Mouse (Mus musculus) spleen, postnatal 4 days (tissue): ENCODE measurements around the gene Cxcl2.
A peak's percentile ranks its signal among the peaks of the same experiment; 100 is the strongest.

Experiments used
- DNase-seq, 2 experiments: peaks; one replicate each; pipeline ENCODE4 v3.0.0; 2022; ENCODE audit warnings: low spot score in 2 of 2

Gene Cxcl2

DNA sequence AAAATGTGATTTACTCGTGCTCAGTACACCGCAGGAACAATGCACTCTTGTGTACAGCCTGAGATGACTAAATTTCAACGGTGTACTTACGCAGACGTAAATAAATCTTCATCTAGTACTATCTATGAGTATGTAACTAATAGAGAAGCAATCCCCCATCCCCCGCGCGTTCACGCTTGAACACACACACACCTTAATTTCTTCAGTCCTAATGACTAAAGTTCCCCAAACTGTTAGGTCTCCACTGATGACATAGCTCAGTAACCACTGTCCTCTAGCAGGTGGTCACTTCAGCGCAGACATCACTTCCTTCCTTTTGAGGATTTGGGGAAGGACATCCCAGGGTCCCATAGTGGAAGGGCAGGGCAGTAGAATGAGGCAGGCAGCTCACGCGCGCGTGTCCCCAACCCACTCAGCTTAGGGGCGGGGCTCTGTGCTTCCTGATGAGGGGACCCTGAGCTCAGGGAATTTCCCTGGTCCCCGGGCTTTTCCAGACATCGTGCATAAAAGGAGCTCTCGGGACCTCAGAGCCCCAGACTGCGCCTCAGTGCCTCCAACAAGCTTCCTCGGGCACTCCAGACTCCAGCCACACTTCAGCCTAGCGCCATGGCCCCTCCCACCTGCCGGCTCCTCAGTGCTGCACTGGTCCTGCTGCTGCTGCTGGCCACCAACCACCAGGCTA is at the start of gene Cxcl2:
TSS of gene Cxcl2 (plus strand) at position 533 of the 682 bp plus-strand sequence.
- DNase-seq = peak in 1 of 2 experiments; percentile 59

DNA sequence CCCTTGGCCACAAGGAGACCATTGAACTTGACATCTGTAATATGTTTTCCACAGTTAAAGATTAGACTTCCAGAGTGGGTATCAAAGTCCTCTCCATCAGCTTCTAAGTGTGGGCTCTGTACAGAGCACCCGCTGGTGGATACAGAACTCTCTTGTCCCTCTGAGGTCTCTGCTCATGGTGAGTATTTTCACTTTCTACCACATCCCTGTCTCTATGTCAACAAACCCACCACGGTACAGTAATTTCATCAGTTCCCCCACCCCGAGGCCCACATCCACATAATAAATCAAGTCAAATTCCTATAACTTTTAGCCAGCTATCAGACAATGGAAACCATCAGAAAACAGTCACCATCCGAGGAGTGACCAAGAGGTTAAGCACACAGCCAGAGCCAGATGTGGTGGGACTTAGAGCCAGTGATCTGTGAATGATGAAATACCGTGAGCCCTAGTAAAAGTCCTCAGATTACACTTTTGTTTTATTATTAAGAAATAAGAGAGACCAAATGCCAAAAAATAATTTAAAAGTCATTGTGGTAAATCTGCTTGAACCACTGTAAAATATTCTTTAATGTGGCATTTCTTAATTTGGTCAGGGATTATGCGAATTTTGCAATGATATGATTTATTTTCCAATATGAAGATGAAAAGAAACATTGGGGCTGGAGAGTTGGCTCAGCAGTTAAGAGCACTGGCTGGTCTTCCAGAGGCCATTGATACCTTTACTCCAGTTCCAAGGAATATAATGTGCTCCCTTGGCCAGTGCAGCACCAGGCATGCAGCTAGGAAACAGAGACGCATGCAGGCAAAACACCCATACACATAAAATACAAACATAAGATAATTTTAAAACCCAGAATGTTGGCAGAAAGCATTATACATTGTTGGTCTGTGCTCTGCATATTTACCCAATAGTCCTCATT is 48.1 kb upstream of the Cxcl2 start:
- DNase-seq = no peak

- no peak for DNase-seq
Measured at GRCm38 (mm10) chr5:90857463-90857862, 46.2 kb upstream of the Cxcl2 start.

GRCm38 (mm10) chr5:90858429-90858828 is 45.2 kb upstream of the Cxcl2 start:
- DNase-seq = no peak

GRCm38 (mm10) chr5:90859031-90859430 is 44.6 kb upstream of the Cxcl2 start:
- DNase-seq = no peak

DNA sequence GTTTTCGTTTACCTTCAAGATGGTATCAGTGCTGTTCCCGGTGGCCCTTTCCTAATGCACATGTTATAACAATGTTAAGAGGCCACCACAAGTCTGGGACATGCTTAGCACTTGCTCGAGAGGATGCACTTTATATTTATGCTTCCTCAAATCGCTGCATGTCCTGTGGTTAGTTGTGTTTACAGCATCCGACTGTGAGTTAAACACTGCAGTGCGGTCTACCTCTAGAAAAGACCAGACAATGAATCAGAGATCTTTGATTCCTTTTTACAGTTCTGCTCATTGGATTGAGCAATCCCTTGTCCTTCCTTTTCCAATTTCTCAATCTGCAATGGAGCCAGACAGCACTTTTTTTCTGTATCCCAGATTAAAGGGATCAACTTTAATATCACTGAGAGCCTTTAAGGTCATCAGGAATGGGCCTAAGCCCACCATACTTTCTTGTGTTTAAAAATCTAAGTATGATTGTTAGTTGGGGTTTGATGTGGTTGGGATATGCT is 41.7 kb upstream of the Cxcl2 start:
- no peak for DNase-seq

DNA sequence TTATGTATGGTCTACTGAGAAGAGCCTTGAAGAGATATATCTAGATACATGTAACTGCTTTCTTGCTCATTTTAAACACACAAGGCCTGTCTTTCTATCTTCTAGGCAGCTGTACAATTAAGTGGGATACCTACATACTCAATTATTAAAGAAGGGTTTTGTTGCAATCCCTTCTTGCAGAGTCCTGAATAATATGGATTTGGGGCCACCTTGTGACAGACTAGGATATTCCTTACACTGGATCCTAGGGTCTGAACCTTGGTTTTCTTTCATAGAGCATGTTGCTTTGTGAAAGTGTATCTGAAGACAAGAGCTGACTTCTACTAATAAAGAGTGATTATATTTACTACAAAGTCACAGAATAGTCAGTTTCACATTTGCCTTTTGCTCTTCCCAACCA is 36.9 kb upstream of the Cxcl2 start:
- no peak for DNase-seq

DNA sequence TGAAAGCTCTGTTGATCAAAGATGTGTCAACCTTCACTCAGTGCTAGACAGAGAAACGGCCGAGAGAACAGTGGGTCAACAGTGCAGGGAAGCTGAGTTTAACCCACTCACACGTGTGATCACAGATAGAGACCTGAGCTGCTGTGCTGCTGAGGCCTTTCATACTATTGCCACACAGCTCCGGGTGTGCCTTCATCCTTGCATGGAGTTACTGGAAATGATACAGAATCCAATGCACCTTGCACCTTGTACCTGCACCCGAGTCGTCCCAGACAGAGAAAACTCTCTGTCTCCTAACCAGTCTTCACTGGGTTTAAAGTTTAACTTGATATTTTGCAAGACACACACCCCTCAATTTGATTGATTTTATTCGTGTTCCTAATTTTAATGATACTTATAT is 31.3 kb upstream of the Cxcl2 start:
- no peak for DNase-seq

- DNase-seq = no peak
Measured at GRCm38 (mm10) chr5:90876045-90876444, 27.6 kb upstream of the Cxcl2 start.

DNA sequence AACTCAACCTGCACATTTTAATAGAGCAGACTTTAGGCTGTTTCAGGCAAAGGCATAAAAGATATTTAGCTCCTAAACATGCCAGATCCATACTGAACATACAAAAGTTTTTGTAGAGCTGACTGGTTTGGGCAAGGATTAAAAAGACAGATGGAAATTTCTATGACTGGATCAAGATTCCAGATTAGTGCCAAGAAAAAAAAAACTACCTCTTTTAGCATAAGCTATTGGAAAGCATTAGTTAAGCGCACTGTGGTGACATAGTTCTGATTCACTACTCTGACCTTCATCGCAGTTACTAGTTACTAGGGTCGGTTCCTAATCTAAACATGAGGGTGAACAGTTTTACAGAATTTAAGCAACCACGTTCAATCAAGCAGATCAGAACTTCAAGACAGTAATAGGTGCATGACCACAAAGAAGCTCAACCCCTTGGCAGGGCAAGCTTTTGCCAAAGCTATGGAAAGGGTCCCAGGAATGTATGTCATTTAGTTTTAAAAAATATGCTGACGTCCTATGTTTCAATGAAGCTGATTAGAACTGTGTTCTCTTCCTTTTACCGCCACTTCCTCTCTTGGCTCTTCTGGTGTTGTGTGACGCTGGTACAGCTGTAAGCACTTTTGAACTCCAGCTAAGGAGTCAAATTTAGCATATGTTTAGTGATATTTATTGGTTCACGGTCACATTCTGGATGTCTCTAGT is 27.0 kb upstream of the Cxcl2 start:
- DNase-seq = no peak

GRCm38 (mm10) chr5:90877173-90877512 is 26.5 kb upstream of the Cxcl2 start:
- no peak for DNase-seq

DNA sequence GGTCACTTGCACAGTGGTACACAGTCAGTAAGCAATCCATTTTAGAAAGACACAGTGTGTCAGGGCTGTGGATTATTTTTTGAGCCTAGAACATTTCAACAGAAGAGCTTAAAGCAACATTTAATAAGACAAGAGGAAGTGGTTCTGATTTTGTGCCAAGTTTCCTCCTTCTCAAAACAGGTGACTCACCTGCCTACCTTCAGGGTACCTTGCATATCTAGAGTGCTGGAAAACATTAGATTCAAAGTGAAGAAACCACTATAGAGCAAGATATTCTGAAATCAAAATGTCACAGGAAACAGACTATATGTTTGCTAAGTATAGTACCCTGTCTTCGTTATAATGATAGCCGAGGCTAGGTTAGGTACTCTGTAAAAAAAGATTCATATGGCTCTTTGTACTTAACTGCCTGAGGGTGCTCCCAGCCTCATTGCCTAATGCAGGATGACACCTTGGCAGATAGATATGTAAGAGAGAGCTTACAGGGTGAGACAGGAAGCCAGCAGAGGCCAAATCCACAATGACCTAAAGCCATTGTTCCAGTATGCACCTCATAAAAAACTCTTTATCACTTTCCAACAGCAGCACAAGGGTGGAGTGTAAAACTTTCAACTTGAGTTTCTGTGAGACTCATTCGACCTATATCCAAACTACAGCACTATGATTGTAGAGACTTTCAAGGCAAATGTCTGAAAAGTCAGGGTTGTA is 24.2 kb upstream of the Cxcl2 start:
- no peak for DNase-seq

DNA sequence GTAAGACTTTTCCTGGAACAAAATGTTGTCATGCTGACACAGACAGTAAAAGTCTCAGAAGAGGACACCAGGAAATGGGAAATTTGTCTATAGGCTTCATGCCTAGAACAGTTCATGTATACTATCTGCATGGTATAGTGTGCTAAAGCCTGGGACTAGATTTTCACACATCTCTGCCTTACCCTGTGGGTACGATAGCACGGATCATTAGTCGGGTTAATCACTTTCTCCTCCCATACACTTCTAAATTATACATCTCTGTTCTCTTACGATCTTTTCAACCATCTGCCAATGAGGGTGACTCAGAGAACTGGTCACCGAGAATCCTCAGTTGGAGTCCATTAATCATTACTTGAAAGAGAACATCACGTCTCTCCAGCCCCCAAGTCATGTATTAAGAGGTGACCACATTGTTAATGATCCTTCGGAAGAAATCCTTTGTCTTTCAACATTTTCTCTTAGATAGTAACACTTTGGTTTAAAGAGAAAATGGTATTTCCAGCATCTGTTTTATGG is 23.3 kb upstream of the Cxcl2 start:
- DNase-seq = no peak

DNA sequence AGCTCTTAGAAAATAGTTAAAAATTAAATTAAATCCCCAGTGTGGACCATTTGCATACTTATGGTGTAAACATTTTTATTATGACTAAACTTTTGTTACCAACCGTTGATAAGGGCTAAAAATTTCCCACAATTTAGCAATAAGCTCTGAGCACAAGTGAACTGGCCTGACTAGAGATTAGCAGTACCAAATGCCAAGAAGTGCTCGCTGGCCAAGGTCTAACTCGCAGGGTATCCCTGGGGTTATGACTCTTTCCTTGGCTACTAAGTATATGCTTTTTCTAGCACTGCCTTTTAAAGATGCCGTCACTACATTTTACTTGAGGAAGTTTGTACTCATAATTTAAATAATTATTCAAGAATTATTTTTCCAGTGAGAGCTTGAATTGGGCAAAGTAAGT is 22.6 kb upstream of the Cxcl2 start:
- no peak for DNase-seq

- no peak for DNase-seq
Measured at GRCm38 (mm10) chr5:90881682-90882081, 22.0 kb upstream of the Cxcl2 start.

DNA sequence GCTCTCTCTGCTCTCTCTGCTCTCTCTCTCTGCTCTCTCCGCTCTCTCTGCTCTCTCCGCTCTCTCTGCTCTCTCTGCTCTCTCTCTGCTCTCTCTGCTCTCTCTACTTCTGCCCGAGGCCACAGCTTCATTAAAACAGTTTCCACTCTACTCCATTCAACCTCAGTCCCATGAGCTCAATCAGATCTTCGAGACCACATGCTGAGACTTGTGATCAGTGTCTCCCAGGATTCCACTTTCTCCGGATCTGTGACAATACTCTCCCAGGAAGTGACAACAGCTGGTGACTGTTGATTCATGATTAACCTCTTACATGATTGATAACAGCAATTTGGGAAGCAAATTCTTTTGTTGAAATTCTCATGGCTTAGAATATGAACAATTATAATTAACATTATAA is 21.5 kb upstream of the Cxcl2 start:
- no peak for DNase-seq

DNA sequence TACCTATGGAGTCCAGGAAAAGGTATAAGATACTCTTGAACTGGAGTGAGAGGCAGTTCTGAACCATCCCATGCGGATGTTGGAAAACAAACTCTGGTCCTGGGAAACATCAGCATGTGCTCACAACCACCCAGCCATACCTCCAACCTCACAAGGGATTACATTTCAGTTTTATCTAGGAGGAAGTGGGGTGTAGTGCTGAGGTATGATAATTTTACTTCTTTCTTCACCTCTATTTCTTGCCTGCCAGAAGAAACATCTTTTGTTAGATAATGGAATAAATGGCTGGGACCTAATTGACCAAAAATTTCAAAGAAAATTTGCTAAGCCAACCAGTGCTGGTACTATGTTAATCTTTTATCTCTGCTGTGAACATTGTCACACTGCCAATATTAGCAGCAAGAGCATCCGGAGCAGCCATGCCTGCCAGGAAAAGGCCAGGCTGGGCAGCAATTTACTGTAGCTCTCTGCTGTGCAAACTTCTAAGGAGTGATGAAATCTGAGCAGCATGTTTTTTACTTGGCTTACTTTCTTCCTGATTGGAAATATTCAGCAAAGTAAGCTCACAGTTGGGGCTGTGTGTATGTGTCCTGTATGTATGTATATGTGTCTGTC is 18.9 kb upstream of the Cxcl2 start:
- no peak for DNase-seq

GRCm38 (mm10) chr5:90888661-90889060 is 15.0 kb upstream of the Cxcl2 start:
- no peak for DNase-seq

GRCm38 (mm10) chr5:90890519-90891463 is 12.9 kb upstream of the Cxcl2 start, which contains the start of gene Cxcl1:
Cxcl1 (plus strand) TSS chr5:90891241.
- DNase-seq = peak in 1 of 2 experiments; percentile 57

GRCm38 (mm10) chr5:90891464-90891813 is 12.2 kb upstream of the Cxcl2 start:
- no peak for DNase-seq
